Mouse (Mus musculus): ENCODE data around the gene Gm20388.
"Not testable (repeated sequence)": the region's sequence is repeated elsewhere in the genome, so short reads cannot be mapped to it uniquely, and the experiment has no call there.

The Gm20388 gene

DNA sequence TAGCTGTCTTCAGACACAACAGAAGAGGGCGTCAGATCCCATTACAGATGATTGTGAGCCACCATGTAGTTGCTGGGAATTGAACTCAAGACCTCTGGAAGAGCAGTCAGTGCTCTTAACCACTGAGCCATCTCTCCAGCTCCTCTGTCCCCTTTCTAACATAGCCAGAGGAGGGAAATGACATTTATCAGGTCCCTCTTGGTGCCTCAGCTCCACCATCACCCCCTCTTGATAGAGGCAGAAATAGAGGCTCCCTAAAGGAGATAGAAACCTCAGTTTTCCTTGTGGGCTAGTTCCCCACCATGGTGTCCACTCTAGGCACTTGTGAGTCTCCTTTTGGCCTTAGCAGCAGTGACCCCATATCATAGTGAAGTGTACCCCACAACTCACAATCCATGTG lies 457.6 kb downstream of the Gm20388 start:
- not testable (repeated sequence) for DNase-seq (ENCODE audit: extremely low spot score)

DNA sequence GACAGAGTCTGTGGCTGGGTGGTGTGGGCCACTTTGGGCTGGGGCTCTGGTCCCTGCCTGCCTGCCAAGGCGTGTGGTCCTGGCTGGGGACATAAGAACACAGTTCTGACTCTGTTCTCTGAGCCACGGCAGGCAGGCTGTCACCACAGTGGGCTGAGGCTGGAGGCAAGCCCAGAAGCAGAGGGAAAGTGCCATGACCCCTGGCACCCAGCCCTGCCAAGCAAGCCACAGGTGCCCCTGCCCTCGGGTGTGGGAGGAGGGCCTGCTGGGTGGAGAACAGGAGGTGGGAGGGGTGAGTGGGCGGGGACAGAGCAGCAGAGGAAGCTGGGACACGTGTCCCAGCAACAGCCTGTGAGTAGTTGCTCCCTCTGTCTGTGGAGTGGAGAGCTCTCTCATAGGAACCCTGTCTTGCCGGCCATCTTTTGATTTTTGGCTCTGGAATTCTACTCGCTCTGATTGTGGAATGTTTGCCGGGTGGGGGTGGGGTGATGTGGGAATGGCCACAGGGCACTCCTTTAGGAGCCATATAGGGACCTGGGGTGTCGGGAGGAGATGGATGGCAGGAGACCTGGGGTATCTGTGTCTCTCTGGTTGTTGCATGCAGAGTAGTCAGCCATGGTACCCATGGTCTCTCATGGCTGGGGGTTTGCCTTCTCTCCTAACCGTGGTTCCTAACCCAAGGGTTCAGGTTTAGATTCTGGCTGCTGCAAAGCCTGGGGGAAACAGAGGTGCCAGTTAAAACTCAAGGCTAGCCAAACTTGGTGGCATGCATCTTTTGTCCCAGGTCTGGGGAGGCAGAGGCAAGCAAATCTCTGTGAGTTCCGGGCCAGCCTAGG lies 458.4 kb downstream of the Gm20388 start:
- peak; percentile 70 for DNase-seq (ENCODE audit: extremely low spot score)

DNA sequence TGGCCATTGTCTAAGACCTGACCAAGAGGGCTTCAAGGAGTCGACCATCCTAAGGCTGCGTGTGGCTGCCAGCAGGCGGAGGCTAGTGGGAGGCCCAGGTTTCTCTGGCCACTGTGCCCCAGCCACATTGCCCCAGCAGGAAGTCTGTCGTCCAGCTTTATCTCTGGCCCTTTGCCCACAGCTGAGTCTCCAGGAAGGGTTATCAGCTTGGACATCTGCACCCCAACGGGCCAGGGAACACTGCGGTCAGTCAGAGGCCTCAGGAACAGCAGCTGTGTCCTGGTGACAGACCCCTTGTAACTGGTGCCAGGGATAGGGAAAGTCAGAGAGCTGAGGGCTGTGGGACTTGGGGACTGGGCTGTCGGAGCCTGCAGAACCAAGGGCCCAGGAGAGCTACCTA lies 459.3 kb downstream of the Gm20388 start:
- DNase-seq (ENCODE audit: extremely low spot score): no peak

DNA sequence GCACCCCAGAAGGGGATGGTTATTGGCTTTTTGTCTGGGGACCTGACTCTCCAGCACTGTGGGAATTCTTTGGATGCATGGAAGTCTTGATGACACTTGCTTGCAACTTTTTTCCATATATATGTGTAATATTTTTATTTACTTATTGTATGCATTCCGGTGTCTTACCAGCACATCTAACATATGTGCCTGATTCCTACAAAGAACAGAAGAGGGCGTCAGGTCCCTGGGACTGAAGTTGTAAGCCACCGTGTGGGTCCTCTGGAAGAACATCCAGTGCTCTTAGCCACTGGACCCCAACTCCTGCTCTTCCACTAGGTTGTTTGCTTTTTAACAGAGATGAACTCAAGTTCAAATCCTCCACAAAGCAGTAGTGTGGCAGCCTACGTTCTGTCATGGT lies 459.8 kb downstream of the Gm20388 start:
- DNase-seq (ENCODE audit: extremely low spot score): no peak

GRCm38 (mm10) chr8:120371146-120371545 lies 460.5 kb downstream of the Gm20388 start:
- DNase-seq (ENCODE audit: extremely low spot score): no peak

- DNase-seq (ENCODE audit: extremely low spot score): no peak
Observed at GRCm38 (mm10) chr8:120371725-120372457, 461.2 kb downstream of the Gm20388 start.

GRCm38 (mm10) chr8:120372684-120373083 lies 462.0 kb downstream of the Gm20388 start:
- DNase-seq (ENCODE audit: extremely low spot score): no peak

GRCm38 (mm10) chr8:120373621-120374020 lies 463.0 kb downstream of the Gm20388 start:
- DNase-seq (ENCODE audit: extremely low spot score): no peak

DNA sequence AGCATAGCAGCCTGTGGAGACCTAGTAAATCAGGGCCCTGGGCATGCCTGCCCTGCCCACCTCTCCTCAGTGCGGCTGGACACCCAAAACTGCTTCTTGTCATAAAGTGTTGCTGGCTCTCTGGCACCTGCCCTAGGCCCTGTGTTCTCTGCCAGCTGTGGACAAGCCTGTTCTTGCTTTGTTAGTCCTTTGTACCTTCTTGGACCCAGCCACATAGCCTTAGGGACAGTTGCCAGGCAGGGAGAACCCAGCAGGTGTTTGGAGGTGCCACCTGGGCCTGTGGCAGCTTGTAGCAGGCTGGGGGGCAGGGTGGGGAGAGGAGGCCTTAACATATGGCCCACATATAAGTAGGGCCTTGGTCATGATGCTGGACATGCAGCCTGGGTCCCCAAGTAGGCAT lies 463.4 kb downstream of the Gm20388 start:
- no peak for DNase-seq (ENCODE audit: extremely low spot score)

DNA sequence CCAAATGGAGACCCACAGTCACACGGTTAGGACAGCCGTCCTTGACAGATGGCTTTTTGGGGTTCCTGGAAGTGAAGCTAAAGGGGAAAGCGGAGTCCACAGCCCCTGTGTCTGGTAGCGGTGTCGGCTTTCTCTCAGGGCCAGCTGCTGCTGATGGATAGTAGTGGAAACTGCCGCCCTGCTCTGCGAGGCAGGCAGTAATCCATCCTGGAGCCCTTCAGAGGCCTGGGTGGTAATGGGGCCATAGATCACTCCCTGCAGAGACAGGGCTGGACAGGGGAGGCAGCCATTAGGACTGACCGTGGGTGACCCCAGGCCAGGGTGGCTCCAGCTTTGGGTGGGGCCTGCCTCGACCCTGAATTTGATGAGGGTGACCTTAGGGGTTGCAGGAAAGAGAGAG lies 463.9 kb downstream of the Gm20388 start:
- peak; percentile 78 for DNase-seq (ENCODE audit: extremely low spot score)

GRCm38 (mm10) chr8:120375170-120375569 lies 464.5 kb downstream of the Gm20388 start:
- DNase-seq (ENCODE audit: extremely low spot score): peak; percentile 66

DNA sequence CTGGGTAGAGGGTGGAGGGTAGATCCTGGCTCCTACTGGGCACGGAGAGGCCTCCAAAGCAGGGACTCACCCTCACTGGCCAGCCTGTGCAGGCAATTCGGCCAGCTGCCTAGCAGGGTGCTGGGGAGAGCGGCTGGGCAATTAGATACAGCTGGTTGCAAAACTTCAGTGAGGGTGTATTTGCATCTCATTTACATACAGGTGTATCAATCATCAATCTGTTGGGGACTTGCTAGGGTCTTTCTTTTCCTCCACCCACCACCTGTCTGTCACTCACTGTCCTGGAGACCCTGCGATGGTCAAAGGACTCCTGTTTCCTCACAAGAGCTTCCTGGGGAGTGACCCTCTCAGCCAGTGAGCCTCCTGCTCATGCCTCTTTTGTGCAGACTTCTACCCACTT lies 465.6 kb downstream of the Gm20388 start:
- no peak for DNase-seq (ENCODE audit: extremely low spot score)

- DNase-seq (ENCODE audit: extremely low spot score): no peak
Observed at GRCm38 (mm10) chr8:120376847-120377802, 466.5 kb downstream of the Gm20388 start.

- no peak for DNase-seq (ENCODE audit: extremely low spot score)
Observed at GRCm38 (mm10) chr8:120377803-120378189, 467.2 kb downstream of the Gm20388 start.

DNA sequence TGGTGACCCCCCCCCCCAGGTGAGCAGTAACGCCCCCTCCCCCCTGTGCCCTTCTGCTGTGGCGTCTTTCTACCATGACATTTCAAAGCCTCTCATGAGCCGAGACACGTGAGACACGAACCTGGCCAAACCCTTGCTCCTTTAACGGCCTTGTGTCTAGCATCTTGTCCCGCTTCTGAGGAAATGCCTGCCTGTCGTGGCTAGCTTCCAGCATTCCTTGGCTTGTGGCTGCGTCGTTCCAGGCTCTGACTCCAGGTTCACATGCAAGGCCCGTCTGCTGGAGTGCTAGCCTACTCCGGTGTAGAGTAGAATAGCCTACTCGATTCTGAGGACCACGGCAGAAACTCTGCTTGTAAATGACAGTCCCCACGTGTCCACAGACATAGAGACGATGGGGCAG lies 467.7 kb downstream of the Gm20388 start:
- DNase-seq (ENCODE audit: extremely low spot score): no peak

- DNase-seq (ENCODE audit: extremely low spot score): no peak
Observed at GRCm38 (mm10) chr8:120379015-120379414, 468.4 kb downstream of the Gm20388 start.

- no peak for DNase-seq (ENCODE audit: extremely low spot score)
Observed at GRCm38 (mm10) chr8:120381865-120382264, 471.2 kb downstream of the Gm20388 start.

DNA sequence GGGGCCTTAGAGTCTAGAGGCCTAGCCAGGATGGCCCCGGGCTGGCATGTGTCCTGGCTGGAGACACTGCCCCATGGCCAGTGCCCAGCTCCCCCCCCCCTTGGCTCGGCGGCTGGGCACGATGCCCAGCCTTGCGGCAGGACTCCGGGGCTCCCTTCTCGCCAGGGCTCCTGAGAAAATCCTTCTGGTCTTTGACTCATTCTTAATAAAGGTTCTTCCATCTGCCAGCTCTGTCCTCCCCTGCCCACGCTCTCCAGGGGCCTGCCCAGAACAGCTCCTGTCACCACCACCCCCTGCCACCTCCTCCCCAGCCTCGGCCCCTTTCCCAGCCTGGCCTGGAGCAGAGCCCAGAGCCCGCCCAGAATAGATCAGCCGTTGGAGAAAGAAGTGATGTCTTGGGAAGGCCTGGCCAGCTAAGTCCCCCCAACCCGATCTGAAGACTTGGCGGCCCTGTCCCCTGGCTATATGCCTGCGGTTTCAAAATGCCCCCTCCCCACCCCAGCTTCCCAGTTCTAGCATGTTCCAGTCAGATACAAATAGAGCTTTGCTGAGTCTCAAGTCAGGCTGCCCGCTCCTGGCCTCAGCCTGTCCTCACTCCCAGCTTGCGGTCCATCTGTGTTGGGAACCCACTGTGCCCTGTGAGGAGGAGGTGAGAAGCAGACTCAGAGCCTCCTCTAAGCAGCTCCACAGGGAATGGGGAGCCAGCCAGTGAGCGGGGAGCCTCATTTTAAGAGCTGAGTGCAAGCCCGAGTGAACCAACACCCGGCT lies 472.0 kb downstream of the Gm20388 start:
- DNase-seq (ENCODE audit: extremely low spot score): no peak

- no peak for DNase-seq (ENCODE audit: extremely low spot score)
Observed at GRCm38 (mm10) chr8:120383204-120383560, 472.5 kb downstream of the Gm20388 start.

DNA sequence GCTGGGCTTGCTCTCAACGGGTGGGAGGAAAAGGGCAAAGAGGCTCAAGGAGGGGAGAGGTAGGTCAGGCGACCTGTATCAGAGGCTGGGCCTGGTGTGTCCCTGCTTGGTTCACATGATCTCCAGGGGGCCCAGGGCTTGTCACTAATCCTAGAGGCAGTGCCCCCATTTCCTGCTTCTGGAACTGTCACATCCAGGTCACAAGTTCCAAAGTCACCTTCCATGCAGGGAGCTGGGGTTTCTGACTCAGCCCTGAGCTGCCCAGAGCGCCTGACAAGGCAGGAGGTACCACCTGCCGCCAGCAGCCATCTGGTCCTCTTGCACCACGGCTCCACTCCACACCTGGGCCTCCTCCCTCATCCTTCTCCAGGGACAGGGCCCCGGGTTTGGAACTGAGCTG lies 473.1 kb downstream of the Gm20388 start:
- DNase-seq (ENCODE audit: extremely low spot score): no peak

DNA sequence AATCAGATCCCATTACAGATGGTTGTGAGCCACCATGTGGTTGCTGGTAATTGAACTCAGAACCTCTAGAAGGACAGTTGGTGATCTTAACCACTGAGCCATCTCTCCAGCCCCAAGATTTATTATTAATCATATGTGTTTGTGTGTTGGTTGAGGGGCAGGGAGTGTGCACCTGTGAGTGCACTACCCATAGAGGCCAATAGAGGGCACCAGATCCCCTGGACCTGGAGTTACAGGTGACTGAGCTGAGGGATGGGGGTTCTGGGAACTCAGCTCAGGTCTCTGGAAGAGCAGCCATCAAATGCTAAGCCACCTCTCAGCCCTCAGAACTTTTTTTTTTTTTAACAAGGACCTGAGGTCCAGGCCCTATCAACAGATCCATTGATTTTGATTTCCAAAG lies 474.1 kb downstream of the Gm20388 start:
- DNase-seq (ENCODE audit: extremely low spot score): no peak

Data from embryo, embryonic 9.5 days (tissue).